16 mouse cellular contexts compared by ENCODE assay signal in the genomic region with DNA sequence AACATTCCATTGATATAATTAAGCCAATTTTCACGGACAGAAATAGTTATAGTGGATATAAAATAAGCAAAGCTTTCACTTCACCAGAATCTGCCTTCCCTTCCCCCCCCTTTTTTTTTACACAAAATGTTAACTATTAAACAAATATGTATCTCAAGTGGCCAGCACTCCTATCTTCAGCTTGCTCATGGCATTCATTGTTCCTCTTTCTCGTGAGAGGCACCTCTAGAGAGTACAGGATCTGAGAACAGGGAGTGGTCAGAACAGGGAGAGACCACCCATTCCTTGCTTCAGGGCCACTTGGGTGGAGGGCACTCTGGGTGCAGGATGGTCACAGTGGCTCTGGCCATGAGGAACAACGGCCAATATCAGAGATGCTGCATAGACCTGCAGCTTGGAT. TPM values are rescaled to one million over a fixed set of nuclear protein-coding genes. Genes with fewer than 3 reads are reported as not detected.
DNase-seq lines count a peak whose midpoint lies in the region; ATAC-seq and TF ChIP-seq lines count a peak whose summit lies in the region.
"Had no signal": no experiment of that assay in that cellular context is flagged by ENCODE, and none has a peak within 500 bp of the region (broad histone marks: within the 10 kb centered on the region; RNA-seq: fewer than 3 reads in every experiment).

No protein-coding gene starts in this region.

- peaks cover 25% of the 10 kb centered on the region for H3K4me1 ChIP-seq in hindbrain, embryonic 15.5 days (replicated peaks)
- 0 out of 2 replicates have a peak, but pooled peaks cover 8% of the 10 kb centered on the region for H3K4me1 ChIP-seq in hindbrain, postnatal 0 days (ENCODE audit: insufficient read depth, low read length)
- H3K4me1 ChIP-seq in embryonic facial prominence, embryonic 10.5 days, result peaks cover 98% of the 10 kb centered on the region
- peaks cover 93% of the 10 kb centered on the region for H3K4me1 ChIP-seq in forebrain, embryonic 12.5 days
- H3K4me1 ChIP-seq in limb, embryonic 12.5 days (replicated peaks), result peaks cover 89% of the 10 kb centered on the region

- whole genome bisulfite sequencing in hindbrain, embryonic 15.5 days, result 67% methylated on average over 3 of the region's 3 CpGs
- 63% methylated on average over 3 of the region's 3 CpGs for WGBS in hindbrain, postnatal 0 days
- 49% methylated on average over 3 of the region's 3 CpGs for WGBS in embryonic facial prominence, embryonic 10.5 days
- 43% methylated on average over 3 of the region's 3 CpGs for WGBS in forebrain, embryonic 12.5 days
- 47% methylated on average over 3 of the region's 3 CpGs for WGBS in limb, embryonic 12.5 days

- no peak for ATAC-seq in hindbrain, embryonic 15.5 days (ENCODE audit: low FRiP score, low read depth)
- ATAC-seq in hindbrain, postnatal 0 days, result no peak
- no peak for ATAC-seq in forebrain, embryonic 12.5 days (ENCODE audit: low FRiP score)
- no peak for ATAC-seq in limb, embryonic 12.5 days (ENCODE audit: insufficient number of reproducible peaks, insufficient read depth, low FRiP score, low TSS enrichment, low read depth)
- ATAC-seq in activated CD4-positive, CD25-positive, alpha-beta regulatory T cell, adult 4 months, result no peak

- H3K4me3 ChIP-seq in hindbrain, embryonic 15.5 days, result no peak overlapping the region
- no peak overlapping the region for H3K4me3 ChIP-seq in hindbrain, postnatal 0 days (ENCODE audit: low read length)
- peak overlapping the region; percentile 29; the same call in 1 of the 2 replicates for H3K4me3 ChIP-seq in embryonic facial prominence, embryonic 10.5 days
- no peak overlapping the region for H3K4me3 ChIP-seq in forebrain, embryonic 12.5 days (replicated peaks)
- peak overlapping the region; percentile 93 for H3K4me3 ChIP-seq in limb, embryonic 12.5 days (replicated peaks)

- H3K9ac ChIP-seq in hindbrain, embryonic 15.5 days, result no peak overlapping the region
- no peak overlapping the region for H3K9ac ChIP-seq in hindbrain, postnatal 0 days (replicated peaks; ENCODE audit: low read length)
- H3K9ac ChIP-seq in forebrain, embryonic 12.5 days, result no peak overlapping the region
- H3K9ac ChIP-seq in limb, embryonic 12.5 days (replicated peaks), result peak overlapping the region; percentile 100; the same call in 1 of the 2 replicates

- no peak for TF ChIP-seq CTCF in hindbrain, postnatal 0 days (IDR thresholded peaks at IDR 0.05; ENCODE audit: low read depth)

- H3K36me3 ChIP-seq in hindbrain, embryonic 15.5 days, result no peaks in the 10 kb centered on the region
- H3K36me3 ChIP-seq in hindbrain, postnatal 0 days (ENCODE audit: insufficient read depth, low read length), result no peaks in the 10 kb centered on the region
- H3K36me3 ChIP-seq in embryonic facial prominence, embryonic 10.5 days (replicated peaks), result peaks cover 2% of the 10 kb centered on the region; the same call in 1 of the 2 replicates
- H3K36me3 ChIP-seq in forebrain, embryonic 12.5 days (replicated peaks), result no peaks in the 10 kb centered on the region
- peaks cover 13% of the 10 kb centered on the region; the same call in 1 of the 2 replicates for H3K36me3 ChIP-seq in limb, embryonic 12.5 days

- no peak overlapping the region for H3K27ac ChIP-seq in hindbrain, embryonic 15.5 days (replicated peaks)
- H3K27ac ChIP-seq in hindbrain, postnatal 0 days, result no peak overlapping the region
- H3K27ac ChIP-seq in embryonic facial prominence, embryonic 10.5 days (replicated peaks), result no peak overlapping the region
- no peak overlapping the region for H3K27ac ChIP-seq in forebrain, embryonic 12.5 days
- peak overlapping the region; percentile 62 for H3K27ac ChIP-seq in limb, embryonic 12.5 days

- H3K9me3 ChIP-seq in hindbrain, embryonic 15.5 days, result no peaks in the 10 kb centered on the region
- H3K9me3 ChIP-seq in hindbrain, postnatal 0 days (ENCODE audit: low read length), result no peaks in the 10 kb centered on the region
- no peaks in the 10 kb centered on the region for H3K9me3 ChIP-seq in embryonic facial prominence, embryonic 10.5 days
- no peaks in the 10 kb centered on the region for H3K9me3 ChIP-seq in forebrain, embryonic 12.5 days
- H3K9me3 ChIP-seq in limb, embryonic 12.5 days, result no peaks in the 10 kb centered on the region

- DNase-seq in hindbrain, postnatal 0 days (ENCODE audit: low spot score), result no peak
- no peak for DNase-seq in embryonic facial prominence, embryonic 10.5 days (ENCODE audit: low spot score)
- no peak for DNase-seq in right cerebral cortex, postnatal 14 days
- DNase-seq in urinary bladder, postnatal 14 days (ENCODE audit: low spot score), result no peak
- DNase-seq: cerebellum, adult 8-10 months; gastrocnemius, postnatal 36 days; heart, postnatal 14 days; right cerebral cortex, postnatal 25 days had no signal

- H3K27me3 ChIP-seq in hindbrain, embryonic 15.5 days, result peaks cover 64% of the 10 kb centered on the region
- peaks cover 42% of the 10 kb centered on the region for H3K27me3 ChIP-seq in hindbrain, postnatal 0 days (ENCODE audit: insufficient read depth, low read length)
- peaks cover 97% of the 10 kb centered on the region for H3K27me3 ChIP-seq in embryonic facial prominence, embryonic 10.5 days (replicated peaks; ENCODE audit: low read depth, poor library complexity, severe bottlenecking)
- H3K27me3 ChIP-seq in forebrain, embryonic 12.5 days, result peaks cover 67% of the 10 kb centered on the region
- H3K27me3 ChIP-seq in limb, embryonic 12.5 days, result peaks cover 11% of the 10 kb centered on the region; the same call in 1 of the 2 replicates

- 0 out of 2 replicates have a peak overlapping the region, but pooled peaks have one; percentile 11 for H3K4me2 ChIP-seq in hindbrain, embryonic 15.5 days
- H3K4me2 ChIP-seq in hindbrain, postnatal 0 days (ENCODE audit: low read depth, low read length), result no peak overlapping the region
- H3K4me2 ChIP-seq in forebrain, embryonic 12.5 days, result peak overlapping the region; percentile 28
- peak overlapping the region; percentile 82 for H3K4me2 ChIP-seq in limb, embryonic 12.5 days
- H3K4me2 ChIP-seq: liver, embryonic 11.5 days had no signal

RNA-seq across cellular contexts. Expression of gene Prdm16, which starts 5.9 kb away (rescaled TPM):
- 14.0 and 16.2 TPM in 2 replicates for polyA plus RNA-seq in hindbrain, embryonic 15.5 days (2015; fragmentation: Nextera tagmentation; extraction: Ambion mirVana)
- 5.3 and 5.8 TPM in 2 replicates for total RNA-seq in hindbrain, postnatal 0 days (2014; rRNA removed)
- polyA plus RNA-seq in hindbrain, postnatal 0 days (2015; fragmentation: Nextera tagmentation; extraction: Ambion mirVana), result 10.3 and 10.5 TPM in 2 replicates
- 33.9 and 44.5 TPM in 2 replicates for polyA plus RNA-seq in embryonic facial prominence, embryonic 10.5 days (2016; fragmentation: Nextera tagmentation; extraction: Ambion mirVana)
- polyA plus RNA-seq in forebrain, embryonic 12.5 days (2016; fragmentation: Nextera tagmentation; extraction: Ambion mirVana), result 40.5 and 49.4 TPM in 2 replicates
- polyA plus RNA-seq in limb, embryonic 12.5 days (2016; fragmentation: Nextera tagmentation; extraction: Ambion mirVana), result 97.9 and 115 TPM in 2 replicates
- polyA plus RNA-seq in activated CD4-positive, CD25-positive, alpha-beta regulatory T cell, adult 4 months (2017; shearing (Covaris generic)), result 1 to 10 TPM in 1 of 2 experiments, under 1 TPM in 1; 0.41 to 4.1 TPM

RNA-seq across cellular contexts. Expression of gene Actrt2, which starts 36.9 kb away (rescaled TPM):
- not detected in 2 replicates for polyA plus RNA-seq in hindbrain, embryonic 15.5 days (2015; fragmentation: Nextera tagmentation; extraction: Ambion mirVana)
- total RNA-seq in hindbrain, postnatal 0 days (2014; rRNA removed), result not detected in 2 replicates
- polyA plus RNA-seq in hindbrain, postnatal 0 days (2015; fragmentation: Nextera tagmentation; extraction: Ambion mirVana), result not detected in 2 replicates
- polyA plus RNA-seq in embryonic facial prominence, embryonic 10.5 days (2016; fragmentation: Nextera tagmentation; extraction: Ambion mirVana), result not detected in 2 replicates
- polyA plus RNA-seq in forebrain, embryonic 12.5 days (2016; fragmentation: Nextera tagmentation; extraction: Ambion mirVana), result not detected in 2 replicates
- polyA plus RNA-seq in limb, embryonic 12.5 days (2016; fragmentation: Nextera tagmentation; extraction: Ambion mirVana), result not detected in 2 replicates
- polyA plus RNA-seq in activated CD4-positive, CD25-positive, alpha-beta regulatory T cell, adult 4 months (2017; shearing (Covaris generic)), result not detected
- total RNA-seq: gastrocnemius, postnatal 36 days; heart, postnatal 14 days; megakaryocyte, adult 5-6 weeks; neutrophil, adult 5-6 weeks had no signal
- polyA plus RNA-seq: kidney, embryonic 14.5 days; liver, embryonic 11.5 days had no signal

Comparison
In these comparisons a context has a peak if more than half of its experiments do, and no peak if none do; other contexts are left out.
1. H3K4me3 ChIP-seq: peak in embryonic facial prominence, embryonic 10.5 days (single experiment) and limb, embryonic 12.5 days (single experiment); none in hindbrain, embryonic 15.5 days (single experiment), hindbrain, postnatal 0 days (single experiment) and forebrain, embryonic 12.5 days (single experiment).